Mouse (Mus musculus) MEL (cell line): ENCODE measurements around the gene Krt83. TPM values are rescaled to one million over a fixed set of nuclear protein-coding genes. Genes with fewer than 3 reads are reported as not detected.
A peak's percentile ranks its signal among the peaks of the same experiment; 100 is the strongest.

Experiments
- DNase-seq: peaks from one replicate; pipeline ENCODE4 v3.0.0; 2011; ENCODE audit warnings: low read depth, low spot score
- H3K27ac ChIP-seq: 2 replicates; pipeline ENCODE4 v1.5.1; 2012; ENCODE audit warnings: low read depth, mild to moderate bottlenecking, control low read depth, low read length, moderate library complexity; ENCODE audit not compliant: control insufficient read depth
- H3K27me3 ChIP-seq, 2 experiments: fragments of 150-350 bp in 1 of 2; sonication (generic) in 1 of 2; 2 replicates each; pipeline ENCODE4 v1.6.1; 2012; ENCODE audit warnings: low read length in 2 of 2, mild to moderate bottlenecking in 2 of 2, improper control_type of control experiment in 1 of 2, moderate library complexity in 1 of 2; ENCODE audit not compliant: insufficient read depth in 2 of 2, control insufficient read depth in 1 of 2
- H3K36me3 ChIP-seq, 2 experiments: 2 replicates each; pipeline ENCODE4 v1.6.1; 2012 to 2014; ENCODE audit warnings: low read length in 2 of 2, improper control_type of control experiment in 1 of 2, inconsistent platforms in 1 of 2, mild to moderate bottlenecking in 1 of 2; ENCODE audit not compliant: insufficient read depth in 2 of 2, control insufficient read depth in 1 of 2
- H3K4me1 ChIP-seq, 2 experiments: fragments of 150-350 bp in 1 of 2; sonication (generic) in 1 of 2; 2 replicates each; pipeline ENCODE4 v1.6.1; 2012; ENCODE audit warnings: low read length in 2 of 2, improper control_type of control experiment in 1 of 2, mild to moderate bottlenecking in 1 of 2; ENCODE audit not compliant: insufficient read depth in 2 of 2, control insufficient read depth in 1 of 2
- H3K4me3 ChIP-seq, 2 experiments: fragments of 150-350 bp in 1 of 2; sonication (generic) in 1 of 2; 2 replicates each; pipeline ENCODE4 v1.5.1; 2012; ENCODE audit warnings: low read depth in 2 of 2, low read length in 2 of 2, mild to moderate bottlenecking in 2 of 2, moderate library complexity in 2 of 2, control low read depth in 1 of 2, improper control_type of control experiment in 1 of 2; ENCODE audit not compliant: control insufficient read depth in 1 of 2, insufficient read depth in 1 of 2
- H3K79me2 ChIP-seq: 2 replicates; pipeline ENCODE4 v1.6.1; 2012; ENCODE audit warnings: mild to moderate bottlenecking, low read length, moderate library complexity; ENCODE audit not compliant: control insufficient read depth, poor library complexity, insufficient read depth
- H3K9ac ChIP-seq: 2 replicates; pipeline ENCODE4 v1.6.1; 2012; ENCODE audit warnings: low read depth, mild to moderate bottlenecking, control low read depth, low read length, moderate library complexity; ENCODE audit not compliant: control insufficient read depth, poor library complexity, severe bottlenecking
- H3K9me3 ChIP-seq: fragments of 150-350 bp; sonication (generic); replicated peaks from 2 replicates; pipeline ENCODE4 v1.6.1; 2012; ENCODE audit warnings: mild to moderate bottlenecking, low read length, improper control_type of control experiment, moderate library complexity; ENCODE audit not compliant: insufficient read depth
- BHLHE40 ChIP-seq: IDR thresholded peaks from 2 replicates; pipeline ENCODE4 v1.6.1; 2012; ENCODE audit warnings: low read depth, mild to moderate bottlenecking, inconsistent platforms, low read length, improper control_type of control experiment, borderline replicate concordance
- CHD1 ChIP-seq: IDR thresholded peaks from 2 replicates; pipeline ENCODE4 v1.6.1; 2012; ENCODE audit warnings: low read depth, mild to moderate bottlenecking, inconsistent platforms, low read length, improper control_type of control experiment
- CHD2 ChIP-seq: IDR thresholded peaks from 2 replicates; pipeline ENCODE4 v1.6.1; 2011; ENCODE audit warnings: low read length, improper control_type of control experiment
- CTCF ChIP-seq, 3 experiments: IDR thresholded peaks in 2 of 3; conservative IDR thresholded peaks in 1 of 3; 2 replicates each; pipeline ENCODE4 v1.5.1; 2011 to 2012; ENCODE audit warnings: low read length in 3 of 3, low read depth in 2 of 3, mild to moderate bottlenecking in 2 of 3, improper control_type of control experiment in 1 of 3, inconsistent platforms in 1 of 3, mixed read lengths in 1 of 3, moderate library complexity in 1 of 3; ENCODE audit not compliant: control insufficient read depth in 1 of 3, insufficient read depth in 1 of 3, poor library complexity in 1 of 3, severe bottlenecking in 1 of 3
- E2F4 ChIP-seq: IDR thresholded peaks from 2 replicates; pipeline ENCODE4 v1.6.1; 2011; ENCODE audit warnings: low read depth, low read length, improper control_type of control experiment, borderline replicate concordance
- ELF1 ChIP-seq: IDR thresholded peaks from 2 replicates; pipeline ENCODE4 v1.6.1; 2014; ENCODE audit warnings: low read depth, mild to moderate bottlenecking, inconsistent platforms, low read length, improper control_type of control experiment, moderate library complexity
- EP300 ChIP-seq, 2 experiments: IDR thresholded peaks; 2 replicates each; pipeline ENCODE4 v1.6.1; 2011; ENCODE audit warnings: improper control_type of control experiment in 2 of 2, low read length in 2 of 2, low read depth in 1 of 2, mild to moderate bottlenecking in 1 of 2
- ETS1 ChIP-seq: IDR thresholded peaks from 2 replicates; pipeline ENCODE4 v1.6.1; 2012; ENCODE audit warnings: low read depth, mild to moderate bottlenecking, inconsistent platforms, low read length, improper control_type of control experiment, moderate library complexity
- GABPA ChIP-seq: IDR thresholded peaks from 2 replicates; pipeline ENCODE4 v1.6.1; 2012; ENCODE audit warnings: low read depth, mild to moderate bottlenecking, inconsistent platforms, low read length, improper control_type of control experiment, moderate library complexity
- GATA1 ChIP-seq: IDR thresholded peaks from 2 replicates; pipeline ENCODE4 v1.6.1; 2011; ENCODE audit warnings: low read depth, low read length, improper control_type of control experiment
- HCFC1 ChIP-seq: IDR thresholded peaks from 2 replicates; pipeline ENCODE4 v1.6.1; 2012; ENCODE audit warnings: low read depth, mild to moderate bottlenecking, inconsistent platforms, low read length, improper control_type of control experiment, moderate library complexity
- JUND ChIP-seq: IDR thresholded peaks from 2 replicates; pipeline ENCODE4 v1.6.1; 2011; ENCODE audit warnings: low read depth, mild to moderate bottlenecking, improper control_type of control experiment, low read length
- KAT2A ChIP-seq: conservative IDR thresholded peaks from 2 replicates; pipeline ENCODE4 v1.6.1; 2012; ENCODE audit warnings: low read depth, low read length, improper control_type of control experiment, inconsistent platforms
- MAFK ChIP-seq: IDR thresholded peaks from 2 replicates; pipeline ENCODE4 v1.6.1; 2011; ENCODE audit warnings: low read depth, mild to moderate bottlenecking, low read length, improper control_type of control experiment, borderline replicate concordance
- MAX ChIP-seq: IDR thresholded peaks from 2 replicates; pipeline ENCODE4 v1.6.1; 2011; ENCODE audit warnings: low read length, improper control_type of control experiment
- MAZ ChIP-seq: IDR thresholded peaks from 2 replicates; pipeline ENCODE4 v1.6.1; 2012; ENCODE audit warnings: low read depth, mild to moderate bottlenecking, inconsistent platforms, low read length, improper control_type of control experiment
- MEF2A ChIP-seq: IDR thresholded peaks from 2 replicates; pipeline ENCODE4 v1.6.1; 2014; ENCODE audit warnings: low read depth, mild to moderate bottlenecking, inconsistent platforms, low read length, improper control_type of control experiment; ENCODE audit not compliant: poor library complexity, insufficient replicate concordance, severe bottlenecking; ENCODE audit errors: extremely low read depth
- MXI1 ChIP-seq: IDR thresholded peaks from 2 replicates; pipeline ENCODE4 v1.6.1; 2011; ENCODE audit warnings: mild to moderate bottlenecking, low read depth, low read length, improper control_type of control experiment
- MYB ChIP-seq: IDR thresholded peaks from 2 replicates; pipeline ENCODE4 v1.6.1; 2011; ENCODE audit warnings: mild to moderate bottlenecking, low read depth, low read length, improper control_type of control experiment
- MYC ChIP-seq: IDR thresholded peaks from 2 replicates; pipeline ENCODE4 v1.6.1; 2011; ENCODE audit warnings: low read depth, mild to moderate bottlenecking, low read length, improper control_type of control experiment, moderate library complexity
- NRF1 ChIP-seq: IDR thresholded peaks from 2 replicates; pipeline ENCODE4 v1.6.1; 2014; ENCODE audit warnings: low read depth, mild to moderate bottlenecking, inconsistent platforms, low read length, improper control_type of control experiment, moderate library complexity; ENCODE audit not compliant: poor library complexity, insufficient read depth, severe bottlenecking
- POLR2A ChIP-seq, 2 experiments: IDR thresholded peaks; 2 replicates each; pipeline ENCODE4 v1.6.1; 2011 to 2012; ENCODE audit warnings: low read length in 2 of 2, mild to moderate bottlenecking in 2 of 2, control low read depth in 1 of 2, improper control_type of control experiment in 1 of 2, low read depth in 1 of 2, moderate library complexity in 1 of 2; ENCODE audit not compliant: control insufficient read depth in 1 of 2, insufficient read depth in 1 of 2, poor library complexity in 1 of 2
- POLR2AphosphoS2 ChIP-seq: IDR thresholded peaks from 2 replicates; pipeline ENCODE4 v1.6.1; 2011; ENCODE audit warnings: low read length, improper control_type of control experiment
- POLR2AphosphoS5 ChIP-seq: IDR thresholded peaks from 2 replicates; pipeline ENCODE4 v1.6.1; 2012; ENCODE audit warnings: low read depth, borderline replicate concordance, mild to moderate bottlenecking, inconsistent platforms, low read length, moderate library complexity, mixed read lengths
- RAD21 ChIP-seq: IDR thresholded peaks from 2 replicates; pipeline ENCODE4 v1.6.1; 2011; ENCODE audit warnings: mild to moderate bottlenecking, low read depth, low read length, improper control_type of control experiment
- RCOR1 ChIP-seq: IDR thresholded peaks from 2 replicates; pipeline ENCODE4 v1.6.1; 2012; ENCODE audit warnings: low read depth, mild to moderate bottlenecking, inconsistent platforms, low read length, improper control_type of control experiment
- SIN3A ChIP-seq: IDR thresholded peaks from 2 replicates; pipeline ENCODE4 v1.6.1; 2012; ENCODE audit warnings: low read length, improper control_type of control experiment, inconsistent platforms
- SMC3 ChIP-seq: IDR thresholded peaks from 2 replicates; pipeline ENCODE4 v1.6.1; 2011; ENCODE audit warnings: low read depth, low read length, improper control_type of control experiment
- TAL1 ChIP-seq: IDR thresholded peaks from 2 replicates; pipeline ENCODE4 v1.6.1; 2012; ENCODE audit warnings: mild to moderate bottlenecking, inconsistent platforms, low read length, moderate library complexity, mixed read lengths
- TBP ChIP-seq: IDR thresholded peaks from 2 replicates; pipeline ENCODE4 v1.8.0; 2011; ENCODE audit warnings: low read depth, low read length, improper control_type of control experiment
- TCF12 ChIP-seq: IDR thresholded peaks from 2 replicates; pipeline ENCODE4 v1.6.1; 2014; ENCODE audit warnings: low read depth, mild to moderate bottlenecking, inconsistent platforms, low read length, improper control_type of control experiment, moderate library complexity
- USF2 ChIP-seq, 2 experiments: IDR thresholded peaks; 2 replicates each; pipeline ENCODE4 v1.6.1; 2011 to 2012; ENCODE audit warnings: improper control_type of control experiment in 2 of 2, low read length in 2 of 2, borderline replicate concordance in 1 of 2, inconsistent platforms in 1 of 2, low read depth in 1 of 2, mild to moderate bottlenecking in 1 of 2; ENCODE audit not compliant: insufficient read depth in 1 of 2
- ZC3H11A ChIP-seq: IDR thresholded peaks from 2 replicates; pipeline ENCODE4 v1.6.1; 2012; ENCODE audit warnings: low read depth, mild to moderate bottlenecking, inconsistent platforms, low read length, improper control_type of control experiment
- ZMIZ1 ChIP-seq: IDR thresholded peaks from 2 replicates; pipeline ENCODE4 v1.6.1; 2012; ENCODE audit warnings: low read depth, mild to moderate bottlenecking, inconsistent platforms, low read length, improper control_type of control experiment, moderate library complexity
- ZNF384 ChIP-seq: IDR thresholded peaks from 2 replicates; pipeline ENCODE4 v1.6.1; 2012; ENCODE audit warnings: low read depth, mild to moderate bottlenecking, inconsistent platforms, low read length, improper control_type of control experiment
- polyA plus RNA-seq, 2 experiments: library from polyadenylated mRNA; stranded (reverse) in 1 of 2; unstranded in 1 of 2; fragments of >175 nt in 1 of 2; fragments of >200 nt in 1 of 2; gene quantifications; 2 replicates each; pipeline versions ENCODE4 v1.2.1 to v1.2.4; 2012; ENCODE audit warnings: low replicate concordance in 2 of 2, low read depth in 1 of 2; ENCODE audit not compliant: insufficient read length in 2 of 2, insufficient read depth in 1 of 2, missing spikeins in 1 of 2
- total RNA-seq: library from RNA; depleted of rRNA; stranded (reverse); fragments of 300-350 nt; gene quantifications from 2 replicates; pipeline ENCODE4 v1.2.3, GENCODE M21; 2012

Gene Krt83
- total and polyA plus RNA-seq, 3 experiments = not detected

DNA sequence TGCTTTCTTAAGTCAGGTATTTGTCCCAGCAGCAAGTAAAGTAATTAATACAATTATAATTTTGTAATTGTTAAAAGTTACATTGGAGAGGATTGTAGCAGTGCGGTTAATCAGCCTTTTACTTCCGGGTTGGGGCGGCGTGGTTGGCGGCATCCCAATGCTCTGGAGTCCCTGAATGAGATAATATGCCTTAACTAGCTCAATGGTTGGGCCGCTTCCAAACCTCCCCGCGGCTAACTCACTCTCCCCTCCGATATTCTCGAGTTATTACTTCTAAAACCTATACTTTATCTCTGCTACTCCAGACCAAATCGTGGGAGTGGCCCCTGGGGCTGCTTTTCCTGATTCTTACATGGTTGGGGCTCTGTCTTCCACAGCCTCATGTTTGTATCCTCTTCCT is 44.7 kb downstream of the Krt83 start:
- H3K79me2 ChIP-seq = no peaks in the 10 kb centered on the region
- no peaks in the 10 kb centered on the region for H3K27me3 ChIP-seq
- peak overlapping the region; percentile 30 for H3K27ac ChIP-seq
- peak overlapping the region; percentile 15; the same call in 1 of the 2 replicates for H3K9ac ChIP-seq
- H3K4me1 ChIP-seq = peaks cover 0 to 10% of the 10 kb centered on the region in 2 experiments; a peak in 3 of 4 replicates
- H3K36me3 ChIP-seq = peaks cover 0 to 10% of the 10 kb centered on the region in 2 experiments; a peak in 2 of 4 replicates
- H3K9me3 ChIP-seq = no peaks in the 10 kb centered on the region
- peak; percentile 86 for TF ChIP-seq ELF1
- TF ChIP-seq JUND = no peak
- no peak for TF ChIP-seq CHD2
- TF ChIP-seq TCF12 = peak; percentile 64
- TF ChIP-seq POLR2AphosphoS5 = no peak
- TF ChIP-seq GABPA = no peak
- TF ChIP-seq KAT2A = no peak
- TF ChIP-seq RAD21 = no peak
- TF ChIP-seq ZMIZ1 = no peak
- TF ChIP-seq MAX = no peak
- no peak for TF ChIP-seq MEF2A
- no peak for TF ChIP-seq MYB
- TF ChIP-seq TAL1 = peak; percentile 19; the same call in 1 of the 2 replicates
- TF ChIP-seq NRF1 = no peak
- peak; percentile 66 for TF ChIP-seq GATA1
- TF ChIP-seq ZC3H11A = no peak
- peak; percentile 45; the same call in 1 of the 2 replicates for TF ChIP-seq RCOR1
- no peak for TF ChIP-seq HCFC1
- no peak for TF ChIP-seq CHD1
- TF ChIP-seq E2F4 = no peak
- TF ChIP-seq SMC3 = no peak
- TF ChIP-seq MXI1 = peak; percentile 26; the same call in 1 of the 2 replicates
- no peak for TF ChIP-seq CTCF (IDR thresholded peaks at IDR 0.05 in 2 of 3, conservative IDR thresholded peaks at IDR 0.05 in 1 of 3; ENCODE audit: control insufficient read depth in 1 of 3, insufficient read depth in 1 of 3, low read depth in 2 of 3, low read length in 3 of 3, poor library complexity in 1 of 3, severe bottlenecking in 1 of 3)
- no peak; the same call in 1 of the 2 replicates for TF ChIP-seq ETS1
- TF ChIP-seq USF2 (IDR thresholded peaks at IDR 0.05; ENCODE audit: borderline replicate concordance in 1 of 2, insufficient read depth in 1 of 2, low read depth in 1 of 2, low read length in 2 of 2) = no peak
- no peak for TF ChIP-seq MAFK
- 0 out of 2 replicates have a peak, but pooled peaks have one; percentile 55 for TF ChIP-seq MYC
- no peak for TF ChIP-seq MAZ
- TF ChIP-seq BHLHE40 = no peak
- TF ChIP-seq POLR2AphosphoS2 = no peak
- TF ChIP-seq POLR2A (IDR thresholded peaks at IDR 0.05; ENCODE audit: control insufficient read depth in 1 of 2, insufficient read depth in 1 of 2, low read depth in 1 of 2, low read length in 2 of 2, poor library complexity in 1 of 2) = no peak
- TF ChIP-seq TBP = peak; percentile 25; the same call in 1 of the 2 replicates
- TF ChIP-seq ZNF384 = no peak
- TF ChIP-seq SIN3A = peak; percentile 23; the same call in 1 of the 2 replicates
- peak; percentile 45 to 60 for TF ChIP-seq EP300 (IDR thresholded peaks at IDR 0.05; ENCODE audit: low read depth in 1 of 2, low read length in 2 of 2)
- peak overlapping the region in 1 of 2 experiments; percentile 15; a peak in 1 of 4 replicates for H3K4me3 ChIP-seq
- peak; percentile 88 for DNase-seq
